Mouse (Mus musculus) urinary bladder, postnatal 10 days (tissue): Measurements from ENCODE around the gene Ret.

ENCODE experiments used
- DNase-seq: peaks from one replicate; pipeline ENCODE4 v3.0.0; 2022; ENCODE audit warnings: low spot score

The Ret gene

DNA sequence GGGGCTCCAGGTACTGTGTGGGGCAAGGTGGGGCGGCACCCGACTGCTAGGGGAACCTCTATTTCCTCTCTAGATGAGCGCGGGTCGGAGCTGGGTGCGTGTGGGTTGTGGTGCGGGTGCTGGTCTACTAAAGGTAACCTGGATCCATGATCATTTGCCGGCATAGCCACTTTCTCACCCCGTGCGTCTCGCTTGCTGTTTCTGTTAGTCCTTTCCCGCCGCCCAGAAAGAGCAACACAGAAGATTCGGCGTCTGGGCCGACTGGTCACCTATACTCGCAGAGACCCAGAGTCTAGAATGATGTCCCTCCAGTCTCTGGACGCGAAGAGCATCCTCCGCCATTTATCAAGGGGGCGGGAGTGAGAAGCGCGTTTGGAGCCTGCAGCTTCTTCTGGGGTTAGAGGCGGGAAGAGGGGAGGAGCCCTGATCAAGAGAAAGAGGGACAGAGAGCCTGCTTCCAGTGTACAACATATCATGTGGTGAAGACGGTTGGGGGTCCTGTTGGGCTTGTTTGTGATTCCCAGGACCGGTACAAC, at the start of gene Ret:
Ret (minus strand) TSS at position 279 of the 536 bp plus-strand sequence.
- no peak for DNase-seq

DNA sequence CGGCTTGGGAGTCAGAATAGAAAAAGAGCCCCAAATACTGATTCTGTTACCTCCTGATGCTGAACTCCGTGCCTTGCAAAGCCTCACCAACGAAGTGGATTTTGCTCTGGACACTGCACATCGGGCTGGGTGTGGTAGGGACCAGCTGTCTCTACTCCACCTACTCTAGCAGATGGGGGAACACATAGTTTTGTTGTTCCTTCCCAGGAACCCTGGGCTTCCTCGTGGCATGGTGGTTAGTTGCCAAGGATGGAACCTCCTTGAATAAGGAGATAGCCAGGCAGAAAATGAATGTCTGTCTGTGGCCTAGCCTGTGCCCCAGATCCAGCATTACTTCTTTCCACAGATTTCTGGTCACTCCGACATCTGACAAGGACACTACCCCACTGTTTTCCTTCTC, 49.6 kb upstream of the Ret start:
- DNase-seq: no peak

GRCm38 (mm10) chr6:118244106-118244505, 46.6 kb upstream of the Ret start:
- DNase-seq: no peak

DNA sequence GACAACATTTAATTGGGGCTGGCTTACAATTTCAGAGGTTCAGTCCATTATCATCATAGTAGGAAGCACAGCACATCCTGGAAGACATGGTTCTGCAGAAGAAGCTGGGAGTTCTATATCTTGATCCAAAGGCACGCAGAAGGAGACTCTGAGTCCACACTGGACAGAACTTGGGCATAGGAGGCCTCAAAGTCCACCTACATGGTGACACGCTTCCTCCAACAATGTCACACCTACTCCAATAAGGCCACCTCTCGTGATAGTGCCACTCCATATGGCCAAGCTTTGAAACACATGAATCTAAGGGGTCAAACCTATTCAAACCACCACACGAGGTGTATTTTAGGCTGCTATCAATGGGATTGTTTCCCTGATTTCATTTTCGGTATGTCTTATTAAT, 45.4 kb upstream of the Ret start:
- no peak for DNase-seq

DNA sequence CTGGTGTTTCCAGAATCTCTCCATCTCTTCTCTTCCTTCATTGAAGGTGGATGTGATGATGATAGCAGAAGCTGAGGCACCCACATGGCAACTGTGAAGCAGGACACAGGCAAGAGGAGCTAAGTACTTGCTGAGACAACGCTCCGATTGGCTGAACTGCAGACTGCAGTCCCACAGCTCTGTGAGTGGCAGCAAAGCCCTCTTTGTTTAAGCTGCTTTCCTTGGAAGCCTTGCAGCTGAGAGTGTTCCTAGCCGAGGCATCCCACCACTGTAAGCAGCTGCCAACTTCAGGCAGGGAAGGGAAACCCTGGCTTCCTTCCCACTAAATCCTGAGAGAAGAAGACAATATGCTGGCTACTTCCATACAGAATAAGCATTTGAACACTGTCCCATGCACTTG, 28.6 kb upstream of the Ret start:
- no peak for DNase-seq

DNA sequence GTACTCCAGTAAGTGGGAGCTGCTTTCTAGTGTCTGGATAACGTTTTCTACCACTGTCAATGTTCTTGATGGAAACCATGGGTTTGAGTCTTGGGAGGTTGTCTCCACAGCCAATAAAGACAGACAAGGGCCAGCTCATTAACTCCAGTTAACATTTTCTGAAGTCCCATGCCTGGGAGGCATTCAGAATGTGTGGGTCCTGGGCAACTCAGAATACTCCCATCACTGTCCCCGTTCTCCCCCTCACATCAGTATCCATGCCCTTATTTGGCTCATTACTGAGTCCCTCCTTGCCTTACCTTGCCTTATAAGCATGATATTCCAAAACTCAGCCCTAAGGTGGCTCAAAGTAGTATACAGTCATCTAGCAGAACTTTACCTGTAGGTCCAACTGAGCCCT, 25.0 kb upstream of the Ret start:
- DNase-seq: no peak

GRCm38 (mm10) chr6:118215676-118216075, 18.2 kb upstream of the Ret start:
- no peak for DNase-seq

GRCm38 (mm10) chr6:118208326-118208725, 10.8 kb upstream of the Ret start:
- no peak for DNase-seq

- DNase-seq: no peak
Measured at GRCm38 (mm10) chr6:118206386-118206785, 8.9 kb upstream of the Ret start.

- DNase-seq: no peak
Measured at GRCm38 (mm10) chr6:118205176-118205890, 7.8 kb upstream of the Ret start.

- DNase-seq: no peak
Measured at GRCm38 (mm10) chr6:118204112-118204511, 6.6 kb upstream of the Ret start.

DNA sequence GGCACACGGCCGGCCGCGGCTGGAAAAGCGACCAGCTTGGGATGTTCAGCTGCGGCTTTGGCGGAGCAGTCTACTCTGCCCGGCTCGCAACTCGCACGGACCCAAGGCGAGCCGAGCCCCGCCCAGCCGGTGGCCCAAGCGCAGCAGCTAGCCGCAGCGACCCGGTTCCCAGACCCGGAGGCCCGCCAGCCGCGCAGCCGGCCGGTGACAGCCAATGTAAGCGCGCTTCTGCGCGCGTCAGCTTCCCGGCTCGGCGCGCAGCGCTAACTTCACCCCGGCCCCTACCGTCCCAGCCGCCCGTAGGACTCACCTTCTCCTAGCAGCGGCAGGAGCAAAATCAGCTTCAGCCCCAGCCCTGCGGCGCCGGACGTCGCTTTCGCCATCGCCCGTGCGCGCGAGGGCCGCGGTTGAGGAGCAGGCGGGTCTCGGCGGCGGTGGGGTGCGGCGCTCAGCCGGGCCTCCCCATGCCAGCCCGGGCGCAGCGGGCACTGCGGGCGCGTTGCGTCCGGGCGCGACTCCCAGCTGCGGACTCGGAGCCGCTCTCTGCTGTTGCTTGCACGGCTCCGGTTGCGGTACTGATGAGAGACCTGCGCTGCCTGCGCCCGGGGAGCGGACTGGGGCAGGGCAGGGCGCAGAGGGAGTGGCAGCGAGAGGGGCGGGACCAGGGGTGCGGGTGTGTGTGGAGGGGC, 623 bp downstream of the Ret start:
- DNase-seq: no peak

DNA sequence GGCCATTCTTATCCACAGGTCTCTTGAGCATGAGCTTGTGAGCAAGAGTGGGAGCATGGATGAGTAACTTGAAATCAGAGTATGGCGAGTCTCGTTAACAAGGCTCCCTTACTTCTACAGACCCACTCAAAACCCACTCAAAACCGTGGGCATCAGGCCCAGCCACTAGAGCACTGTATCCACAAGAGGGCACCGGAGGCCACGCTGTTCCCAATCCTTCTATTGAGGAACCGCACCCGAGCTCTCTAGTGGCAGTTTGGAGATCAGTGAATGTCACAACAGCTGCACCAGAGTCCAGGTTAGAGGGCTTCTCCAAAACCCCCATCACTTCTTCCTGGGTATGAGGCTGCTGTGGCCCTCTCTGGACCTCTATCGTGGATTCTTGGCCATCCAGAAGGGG, 2.4 kb downstream of the Ret start:
- no peak for DNase-seq

- no peak for DNase-seq
Measured at GRCm38 (mm10) chr6:118192882-118193281, 4.6 kb downstream of the Ret start.

DNA sequence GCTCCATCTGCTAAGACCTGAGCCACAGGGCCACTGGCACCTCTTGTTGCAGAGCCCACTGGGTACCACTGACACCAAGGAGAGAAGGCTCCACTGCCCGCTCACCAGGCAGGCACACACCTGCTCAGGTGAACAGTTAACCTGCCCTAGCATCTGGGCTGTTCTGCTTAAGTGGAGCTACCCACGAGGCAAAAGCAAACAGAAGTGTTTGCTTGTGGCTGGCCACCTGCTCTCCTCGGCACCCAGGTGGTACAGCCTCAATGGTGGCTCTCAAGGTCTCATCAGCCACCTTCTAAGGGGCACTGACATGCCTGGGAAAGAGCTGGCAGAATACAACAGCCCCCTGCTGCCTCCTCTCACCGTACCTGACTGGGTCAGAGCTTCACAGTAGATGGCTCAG, 5.3 kb downstream of the Ret start:
- DNase-seq: no peak

DNA sequence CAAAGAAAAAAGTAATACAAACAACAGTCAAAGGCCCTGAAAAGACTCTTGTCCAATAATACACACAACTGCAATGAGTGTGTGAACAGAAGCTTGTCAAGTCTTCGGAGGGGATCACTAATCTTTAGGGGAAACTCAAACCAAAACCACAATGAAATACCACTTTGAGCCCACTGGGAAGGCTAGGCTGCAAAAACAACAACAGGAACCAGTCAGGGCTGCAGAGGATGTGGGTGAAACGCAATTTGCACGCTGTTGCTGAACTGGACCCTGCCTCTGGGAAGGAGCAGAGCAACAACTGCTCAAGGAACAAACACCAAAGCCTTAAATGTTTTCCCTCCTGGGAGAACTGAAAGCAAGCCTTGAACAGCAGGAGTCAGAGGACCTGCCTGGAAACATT, 7.8 kb downstream of the Ret start:
- DNase-seq: no peak

GRCm38 (mm10) chr6:118188599-118188998, 8.9 kb downstream of the Ret start:
- DNase-seq: no peak

DNA sequence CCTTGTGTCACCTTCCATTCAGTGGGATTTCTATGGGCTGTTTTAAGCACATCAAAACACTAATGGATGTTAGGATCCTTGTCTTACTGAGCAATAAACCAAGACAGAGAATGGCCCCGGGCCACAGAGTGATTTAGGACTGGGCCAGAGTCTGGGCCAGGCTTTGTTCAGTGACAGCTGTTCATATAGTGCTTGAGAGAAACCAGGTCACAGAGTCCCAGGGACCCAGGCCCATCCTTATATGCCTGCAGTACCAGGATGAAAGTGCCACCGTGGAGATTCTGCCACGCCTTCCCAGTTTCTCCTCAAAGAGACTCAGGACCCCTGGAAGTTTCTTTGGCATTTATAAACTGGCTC, 10.3 kb downstream of the Ret start:
- DNase-seq: no peak

GRCm38 (mm10) chr6:118186620-118187284, 10.8 kb downstream of the Ret start:
- DNase-seq: no peak

GRCm38 (mm10) chr6:118184126-118184525, 13.4 kb downstream of the Ret start:
- DNase-seq: no peak

GRCm38 (mm10) chr6:118180085-118180423, 17.5 kb downstream of the Ret start:
- no peak for DNase-seq

DNA sequence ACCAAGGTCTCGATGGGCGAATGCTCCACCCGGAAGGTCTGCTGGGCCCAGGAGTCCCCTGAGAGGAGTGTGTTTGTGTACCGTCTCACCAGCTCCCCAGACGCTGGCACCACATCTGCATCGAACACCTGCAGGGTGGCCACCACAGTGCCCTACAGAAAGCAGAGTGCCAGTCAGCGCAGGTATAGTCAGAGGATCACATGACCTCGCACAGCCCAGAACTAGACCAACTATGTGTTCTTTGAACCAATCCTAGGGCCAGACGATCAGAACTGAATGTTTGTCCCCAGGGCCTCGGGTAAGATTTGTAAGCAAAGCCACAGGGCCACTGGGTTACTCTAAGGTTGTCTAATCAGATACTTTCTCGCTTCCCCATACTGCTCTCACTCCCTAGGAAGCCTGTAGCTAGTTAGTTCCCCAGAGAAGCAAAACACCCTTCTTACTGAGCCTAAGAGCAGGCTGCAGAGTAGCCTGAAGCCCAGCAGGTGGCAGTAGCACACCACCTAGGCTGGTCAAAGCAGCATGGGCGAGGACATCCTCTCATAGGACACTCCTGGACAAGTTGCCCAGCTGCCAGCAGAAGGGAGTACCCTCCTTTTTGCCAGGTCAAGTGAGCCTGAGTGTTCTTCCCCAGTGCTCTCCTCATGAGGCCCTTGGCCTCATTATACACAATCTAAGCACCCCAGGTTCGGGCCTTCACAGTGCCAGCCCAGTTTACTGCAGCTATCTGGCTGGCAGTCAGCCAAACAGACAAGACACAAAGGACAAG, 18.0 kb downstream of the Ret start:
- no peak for DNase-seq

GRCm38 (mm10) chr6:118173975-118174328, 23.6 kb downstream of the Ret start:
- no peak for DNase-seq
